Mouse (Mus musculus) MEL (cell line): ENCODE results near the gene Nrarp. TPM values are rescaled to one million over a fixed set of nuclear protein-coding genes. Genes with fewer than 3 reads are reported as not detected.
A peak's percentile ranks its signal among the peaks of the same experiment; 100 is the strongest.

Source experiments
- DNase-seq: peaks from one replicate; pipeline ENCODE4 v3.0.0; 2011; ENCODE audit warnings: low read depth, low spot score
- H3K27ac ChIP-seq: 2 replicates; pipeline ENCODE4 v1.5.1; 2012; ENCODE audit warnings: low read depth, mild to moderate bottlenecking, control low read depth, low read length, moderate library complexity; ENCODE audit not compliant: control insufficient read depth
- H3K27me3 ChIP-seq, 2 experiments: fragments of 150-350 bp in 1 of 2; sonication (generic) in 1 of 2; 2 replicates each; pipeline ENCODE4 v1.6.1; 2012; ENCODE audit warnings: low read length in 2 of 2, mild to moderate bottlenecking in 2 of 2, improper control_type of control experiment in 1 of 2, moderate library complexity in 1 of 2; ENCODE audit not compliant: insufficient read depth in 2 of 2, control insufficient read depth in 1 of 2
- H3K36me3 ChIP-seq, 2 experiments: 2 replicates each; pipeline ENCODE4 v1.6.1; 2012 to 2014; ENCODE audit warnings: low read length in 2 of 2, improper control_type of control experiment in 1 of 2, inconsistent platforms in 1 of 2, mild to moderate bottlenecking in 1 of 2; ENCODE audit not compliant: insufficient read depth in 2 of 2, control insufficient read depth in 1 of 2
- H3K4me1 ChIP-seq, 2 experiments: fragments of 150-350 bp in 1 of 2; sonication (generic) in 1 of 2; 2 replicates each; pipeline ENCODE4 v1.6.1; 2012; ENCODE audit warnings: low read length in 2 of 2, improper control_type of control experiment in 1 of 2, mild to moderate bottlenecking in 1 of 2; ENCODE audit not compliant: insufficient read depth in 2 of 2, control insufficient read depth in 1 of 2
- H3K4me3 ChIP-seq, 2 experiments: fragments of 150-350 bp in 1 of 2; sonication (generic) in 1 of 2; 2 replicates each; pipeline ENCODE4 v1.5.1; 2012; ENCODE audit warnings: low read depth in 2 of 2, low read length in 2 of 2, mild to moderate bottlenecking in 2 of 2, moderate library complexity in 2 of 2, control low read depth in 1 of 2, improper control_type of control experiment in 1 of 2; ENCODE audit not compliant: control insufficient read depth in 1 of 2, insufficient read depth in 1 of 2
- H3K79me2 ChIP-seq: 2 replicates; pipeline ENCODE4 v1.6.1; 2012; ENCODE audit warnings: mild to moderate bottlenecking, low read length, moderate library complexity; ENCODE audit not compliant: control insufficient read depth, poor library complexity, insufficient read depth
- H3K9ac ChIP-seq: 2 replicates; pipeline ENCODE4 v1.6.1; 2012; ENCODE audit warnings: low read depth, mild to moderate bottlenecking, control low read depth, low read length, moderate library complexity; ENCODE audit not compliant: control insufficient read depth, poor library complexity, severe bottlenecking
- H3K9me3 ChIP-seq: fragments of 150-350 bp; sonication (generic); replicated peaks from 2 replicates; pipeline ENCODE4 v1.6.1; 2012; ENCODE audit warnings: mild to moderate bottlenecking, low read length, improper control_type of control experiment, moderate library complexity; ENCODE audit not compliant: insufficient read depth
- CHD1 ChIP-seq: IDR thresholded peaks from 2 replicates; pipeline ENCODE4 v1.6.1; 2012; ENCODE audit warnings: low read depth, mild to moderate bottlenecking, inconsistent platforms, low read length, improper control_type of control experiment
- CTCF ChIP-seq, 3 experiments: IDR thresholded peaks in 2 of 3; conservative IDR thresholded peaks in 1 of 3; 2 replicates each; pipeline ENCODE4 v1.5.1; 2011 to 2012; ENCODE audit warnings: low read length in 3 of 3, low read depth in 2 of 3, mild to moderate bottlenecking in 2 of 3, improper control_type of control experiment in 1 of 3, inconsistent platforms in 1 of 3, mixed read lengths in 1 of 3, moderate library complexity in 1 of 3; ENCODE audit not compliant: control insufficient read depth in 1 of 3, insufficient read depth in 1 of 3, poor library complexity in 1 of 3, severe bottlenecking in 1 of 3
- E2F4 ChIP-seq: IDR thresholded peaks from 2 replicates; pipeline ENCODE4 v1.6.1; 2011; ENCODE audit warnings: low read depth, low read length, improper control_type of control experiment, borderline replicate concordance
- ELF1 ChIP-seq: IDR thresholded peaks from 2 replicates; pipeline ENCODE4 v1.6.1; 2014; ENCODE audit warnings: low read depth, mild to moderate bottlenecking, inconsistent platforms, low read length, improper control_type of control experiment, moderate library complexity
- EP300 ChIP-seq, 2 experiments: IDR thresholded peaks; 2 replicates each; pipeline ENCODE4 v1.6.1; 2011; ENCODE audit warnings: improper control_type of control experiment in 2 of 2, low read length in 2 of 2, low read depth in 1 of 2, mild to moderate bottlenecking in 1 of 2
- KAT2A ChIP-seq: conservative IDR thresholded peaks from 2 replicates; pipeline ENCODE4 v1.6.1; 2012; ENCODE audit warnings: low read depth, low read length, improper control_type of control experiment, inconsistent platforms
- MAFK ChIP-seq: IDR thresholded peaks from 2 replicates; pipeline ENCODE4 v1.6.1; 2011; ENCODE audit warnings: low read depth, mild to moderate bottlenecking, low read length, improper control_type of control experiment, borderline replicate concordance
- MAX ChIP-seq: IDR thresholded peaks from 2 replicates; pipeline ENCODE4 v1.6.1; 2011; ENCODE audit warnings: low read length, improper control_type of control experiment
- MEF2A ChIP-seq: IDR thresholded peaks from 2 replicates; pipeline ENCODE4 v1.6.1; 2014; ENCODE audit warnings: low read depth, mild to moderate bottlenecking, inconsistent platforms, low read length, improper control_type of control experiment; ENCODE audit not compliant: poor library complexity, insufficient replicate concordance, severe bottlenecking; ENCODE audit errors: extremely low read depth
- MXI1 ChIP-seq: IDR thresholded peaks from 2 replicates; pipeline ENCODE4 v1.6.1; 2011; ENCODE audit warnings: mild to moderate bottlenecking, low read depth, low read length, improper control_type of control experiment
- NELFE ChIP-seq: IDR thresholded peaks from 2 replicates; pipeline ENCODE4 v1.6.1; 2011; ENCODE audit warnings: low read depth, low read length, improper control_type of control experiment
- POLR2AphosphoS2 ChIP-seq: IDR thresholded peaks from 2 replicates; pipeline ENCODE4 v1.6.1; 2011; ENCODE audit warnings: low read length, improper control_type of control experiment
- POLR2AphosphoS5 ChIP-seq: IDR thresholded peaks from 2 replicates; pipeline ENCODE4 v1.6.1; 2012; ENCODE audit warnings: low read depth, borderline replicate concordance, mild to moderate bottlenecking, inconsistent platforms, low read length, moderate library complexity, mixed read lengths
- RAD21 ChIP-seq: IDR thresholded peaks from 2 replicates; pipeline ENCODE4 v1.6.1; 2011; ENCODE audit warnings: mild to moderate bottlenecking, low read depth, low read length, improper control_type of control experiment
- SMC3 ChIP-seq: IDR thresholded peaks from 2 replicates; pipeline ENCODE4 v1.6.1; 2011; ENCODE audit warnings: low read depth, low read length, improper control_type of control experiment
- TAL1 ChIP-seq: IDR thresholded peaks from 2 replicates; pipeline ENCODE4 v1.6.1; 2012; ENCODE audit warnings: mild to moderate bottlenecking, inconsistent platforms, low read length, moderate library complexity, mixed read lengths
- USF1 ChIP-seq: IDR thresholded peaks from 2 replicates; pipeline ENCODE4 v1.6.1; 2014; ENCODE audit warnings: low read depth, mild to moderate bottlenecking, inconsistent platforms, low read length, improper control_type of control experiment, moderate library complexity
- ZC3H11A ChIP-seq: IDR thresholded peaks from 2 replicates; pipeline ENCODE4 v1.6.1; 2012; ENCODE audit warnings: low read depth, mild to moderate bottlenecking, inconsistent platforms, low read length, improper control_type of control experiment
- ZKSCAN1 ChIP-seq: IDR thresholded peaks from 2 replicates; pipeline ENCODE4 v1.6.1; 2012; ENCODE audit warnings: low read depth, mild to moderate bottlenecking, inconsistent platforms, low read length, improper control_type of control experiment, moderate library complexity
- ZNF384 ChIP-seq: IDR thresholded peaks from 2 replicates; pipeline ENCODE4 v1.6.1; 2012; ENCODE audit warnings: low read depth, mild to moderate bottlenecking, inconsistent platforms, low read length, improper control_type of control experiment
- polyA plus RNA-seq, 2 experiments: library from polyadenylated mRNA; stranded (reverse) in 1 of 2; unstranded in 1 of 2; fragments of >175 nt in 1 of 2; fragments of >200 nt in 1 of 2; gene quantifications; 2 replicates each; pipeline versions ENCODE4 v1.2.1 to v1.2.4; 2012; ENCODE audit warnings: low replicate concordance in 2 of 2, low read depth in 1 of 2; ENCODE audit not compliant: insufficient read length in 2 of 2, insufficient read depth in 1 of 2, missing spikeins in 1 of 2
- total RNA-seq: library from RNA; depleted of rRNA; stranded (reverse); fragments of 300-350 nt; gene quantifications from 2 replicates; pipeline ENCODE4 v1.2.3, GENCODE M21; 2012

Gene Nrarp
- total and polyA plus RNA-seq, 3 experiments: 6.5 to 12.3 TPM; not detected in 1

DNA sequence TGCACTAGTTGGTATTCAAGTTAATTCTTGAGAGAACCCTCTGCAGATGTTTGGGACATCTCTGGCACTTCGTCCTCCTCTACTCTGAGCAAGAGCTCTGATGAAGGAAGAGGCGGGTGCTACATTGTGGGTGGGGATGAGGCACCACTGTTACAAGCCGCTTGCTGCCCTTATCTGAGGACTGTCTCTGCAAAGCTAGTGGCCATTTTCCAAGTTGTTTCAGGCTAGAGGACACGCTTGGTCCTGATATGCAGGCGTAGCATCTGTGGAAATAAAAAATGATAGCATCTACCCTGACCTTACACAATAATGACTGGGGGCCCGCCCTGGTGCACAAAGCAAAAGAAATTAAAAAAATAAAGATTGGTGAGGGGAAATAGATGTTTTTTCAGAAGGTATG, 42.7 kb upstream of the Nrarp start (continued):
- TF ChIP-seq ELF1: no peak
- TF ChIP-seq RAD21: no peak
- TF ChIP-seq POLR2AphosphoS5: no peak
- no peak for TF ChIP-seq E2F4
- no peak for TF ChIP-seq NELFE

GRCm38 (mm10) chr2:25141185-25141584, 39.4 kb upstream of the Nrarp start:
- no peaks in the 10 kb centered on the region for H3K79me2 ChIP-seq
- peak; percentile 44 for DNase-seq
- no peak overlapping the region for H3K9ac ChIP-seq
- no peak overlapping the region for H3K27ac ChIP-seq
- H3K27me3 ChIP-seq: no peaks in the 10 kb centered on the region
- no peak overlapping the region for H3K4me3 ChIP-seq
- no peaks in the 10 kb centered on the region for H3K9me3 ChIP-seq
- peaks cover 0 to 3% of the 10 kb centered on the region in 2 experiments; a peak in 2 of 4 replicates for H3K36me3 ChIP-seq
- TF ChIP-seq MXI1 (no peak), RAD21 (peak; percentile 25), ZKSCAN1 (no peak), KAT2A (no peak), MAX (no peak), CTCF (IDR thresholded peaks at IDR 0.05 in 2 of 3, conservative IDR thresholded peaks at IDR 0.05 in 1 of 3; ENCODE audit: control insufficient read depth in 1 of 3, insufficient read depth in 1 of 3, low read depth in 2 of 3, low read length in 3 of 3, poor library complexity in 1 of 3, severe bottlenecking in 1 of 3) (peak; percentile 55 to 65 (median 64)), SMC3 (peak; percentile 62), MEF2A (no peak), ZC3H11A (peak; percentile 26; the same call in 1 of the 2 replicates)
- peaks cover 8 to 11% of the 10 kb centered on the region in 2 experiments; a peak in 3 of 4 replicates for H3K4me1 ChIP-seq

GRCm38 (mm10) chr2:25141921-25142320, 38.6 kb upstream of the Nrarp start:
- no peak for DNase-seq
- no peaks in the 10 kb centered on the region for H3K27me3 ChIP-seq
- H3K27ac ChIP-seq: no peak overlapping the region
- H3K9me3 ChIP-seq: no peaks in the 10 kb centered on the region
- H3K4me1 ChIP-seq: peaks cover 8 to 11% of the 10 kb centered on the region in 2 experiments; a peak in 3 of 4 replicates
- no peak overlapping the region for H3K9ac ChIP-seq
- TF ChIP-seq NELFE: no peak
- TF ChIP-seq ZC3H11A: no peak
- no peak for TF ChIP-seq USF1
- no peak for TF ChIP-seq EP300 (IDR thresholded peaks at IDR 0.05; ENCODE audit: low read depth in 1 of 2, low read length in 2 of 2)
- TF ChIP-seq CHD1: no peak
- no peak for TF ChIP-seq ELF1
- TF ChIP-seq MAFK: no peak
- no peak for TF ChIP-seq RAD21
- no peak for TF ChIP-seq ZKSCAN1
- TF ChIP-seq TAL1: no peak
- no peak for TF ChIP-seq CTCF (IDR thresholded peaks at IDR 0.05 in 2 of 3, conservative IDR thresholded peaks at IDR 0.05 in 1 of 3; ENCODE audit: control insufficient read depth in 1 of 3, insufficient read depth in 1 of 3, low read depth in 2 of 3, low read length in 3 of 3, poor library complexity in 1 of 3, severe bottlenecking in 1 of 3)
- TF ChIP-seq POLR2AphosphoS2: no peak
- no peak for TF ChIP-seq ZNF384
- peaks cover 0 to 3% of the 10 kb centered on the region in 2 experiments; a peak in 2 of 4 replicates for H3K36me3 ChIP-seq
- no peaks in the 10 kb centered on the region for H3K79me2 ChIP-seq
- no peak overlapping the region for H3K4me3 ChIP-seq
